Mouse (Mus musculus) thymus, postnatal 4 days (tissue): ENCODE data around the gene Dlg3.

Experiments
- DNase-seq: peaks from one replicate; pipeline ENCODE4 v3.0.0; 2021

Gene Dlg3

GRCm38 (mm10) chrX:100767181-100767884 lies at the start of gene Dlg3:
Gene Dlg3, plus strand, starts transcription at chrX:100767722.
- DNase-seq, result peak; percentile 19

- DNase-seq, result no peak
Observed at GRCm38 (mm10) chrX:100728947-100729346, 38.6 kb upstream of the Dlg3 start.

GRCm38 (mm10) chrX:100729665-100730188 lies 37.8 kb upstream of the Dlg3 start, which contains the start of gene Gdpd2:
Gene Gdpd2, plus strand, starts transcription at chrX:100729873.
- no peak for DNase-seq

GRCm38 (mm10) chrX:100730266-100730665 lies 37.3 kb upstream of the Dlg3 start:
- no peak for DNase-seq

- no peak for DNase-seq
Observed at GRCm38 (mm10) chrX:100734359-100734758, 33.2 kb upstream of the Dlg3 start.

GRCm38 (mm10) chrX:100738918-100739317 lies 28.6 kb upstream of the Dlg3 start:
- peak; percentile 35 for DNase-seq

GRCm38 (mm10) chrX:100739443-100739842 lies 28.1 kb upstream of the Dlg3 start:
- DNase-seq, result no peak

GRCm38 (mm10) chrX:100740785-100741184 lies 26.7 kb upstream of the Dlg3 start:
- no peak for DNase-seq

- peak; percentile 84 for DNase-seq
Observed at GRCm38 (mm10) chrX:100741940-100742339, 25.6 kb upstream of the Dlg3 start.

GRCm38 (mm10) chrX:100765855-100766254 lies 1.7 kb upstream of the Dlg3 start:
- DNase-seq, result peak; percentile 34

GRCm38 (mm10) chrX:100767885-100768626 lies 534 bp downstream of the Dlg3 start:
- no peak for DNase-seq

- DNase-seq, result no peak
Observed at GRCm38 (mm10) chrX:100769281-100769680, 1.8 kb downstream of the Dlg3 start.

- DNase-seq, result peak; percentile 83
Observed at GRCm38 (mm10) chrX:100774341-100774811, 6.9 kb downstream of the Dlg3 start.

- no peak for DNase-seq
Observed at GRCm38 (mm10) chrX:100775405-100775804, 7.9 kb downstream of the Dlg3 start.

GRCm38 (mm10) chrX:100776494-100776893 lies 9.0 kb downstream of the Dlg3 start:
- DNase-seq, result peak; percentile 67

GRCm38 (mm10) chrX:100776985-100777654 lies 9.6 kb downstream of the Dlg3 start:
- DNase-seq, result peak; percentile 85

- DNase-seq, result peak; percentile 21
Observed at GRCm38 (mm10) chrX:100777655-100778234, 10.2 kb downstream of the Dlg3 start.

- peak; percentile 37 for DNase-seq
Observed at GRCm38 (mm10) chrX:100778397-100778796, 10.9 kb downstream of the Dlg3 start.

- no peak for DNase-seq
Observed at GRCm38 (mm10) chrX:100789322-100789721, 21.8 kb downstream of the Dlg3 start.

- DNase-seq, result no peak
Observed at GRCm38 (mm10) chrX:100796041-100796740, 28.7 kb downstream of the Dlg3 start.

GRCm38 (mm10) chrX:100796741-100797090 lies 29.2 kb downstream of the Dlg3 start:
- DNase-seq, result no peak

GRCm38 (mm10) chrX:100797370-100797769 lies 29.8 kb downstream of the Dlg3 start:
- DNase-seq, result no peak
